Mouse (Mus musculus) cortical plate, adult 2 months (tissue): ENCODE measurements around the gene Espn.

Experiments
- CTCF ChIP-seq: fragments of 200-500 bp; IDR thresholded peaks from 2 replicates; pipeline ENCODE4 v1.5.1; 2011; ENCODE audit warnings: mild to moderate bottlenecking, control low read depth, low read length; ENCODE audit not compliant: insufficient read depth; ENCODE audit errors: extremely low read depth
- POLR2A ChIP-seq: fragments of 200-500 bp; IDR thresholded peaks from 2 replicates; pipeline ENCODE4 v1.6.1; 2011; ENCODE audit warnings: mild to moderate bottlenecking, low read length, control low read depth; ENCODE audit not compliant: insufficient read depth; ENCODE audit errors: extremely low read depth

DNA sequence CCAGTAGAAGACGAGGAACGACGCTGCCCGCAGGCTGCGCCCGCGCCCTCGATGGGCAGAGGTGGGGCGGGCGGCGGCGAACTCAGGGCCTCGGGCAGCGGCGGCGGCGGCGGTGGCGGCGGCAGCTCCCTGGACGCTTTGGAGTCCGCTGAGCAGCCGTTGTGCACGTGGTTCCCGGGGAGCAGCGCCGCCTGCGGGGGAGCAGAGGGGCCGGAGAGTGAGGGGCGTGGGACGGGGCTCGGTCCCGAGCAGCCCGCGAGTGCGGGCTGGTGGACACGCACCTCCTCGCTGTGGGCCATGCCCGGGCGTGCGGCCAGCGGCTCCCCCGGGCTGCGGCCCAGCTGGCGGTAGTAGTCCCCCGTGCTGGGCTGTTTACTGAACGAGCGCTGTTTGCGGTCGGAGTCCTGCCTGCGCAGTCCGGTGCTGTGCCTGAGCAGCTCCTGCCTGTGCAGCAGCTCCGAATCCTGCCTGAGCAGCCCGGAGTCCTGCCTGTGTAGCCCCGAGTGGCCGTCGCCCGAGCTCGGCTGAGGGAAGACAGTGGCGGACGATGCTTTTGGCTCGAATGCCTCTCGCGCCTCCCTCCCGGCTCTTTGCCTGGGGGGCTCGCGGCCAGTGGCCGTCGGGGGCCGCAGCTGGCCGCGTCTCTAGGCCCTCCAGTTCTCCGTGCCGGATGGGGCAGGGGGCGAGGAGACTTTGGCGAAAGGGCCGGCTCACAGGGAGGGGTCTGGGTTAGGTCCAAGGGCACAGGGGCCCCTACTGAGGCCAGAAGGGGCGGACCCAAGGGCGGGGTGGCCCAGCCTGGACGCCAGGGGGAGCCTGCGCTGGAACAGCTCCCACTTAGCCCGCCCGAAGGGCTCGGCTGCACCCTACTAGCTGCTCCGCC is 21.2 kb downstream of the Espn start:
- no peak for TF ChIP-seq CTCF
- no peak for TF ChIP-seq POLR2A
